Mouse (Mus musculus): ENCODE data around the gene Pik3ap1. TPM values are rescaled to one million over a fixed set of nuclear protein-coding genes. Genes with fewer than 3 reads are reported as not detected.

Gene Pik3ap1
- polyA plus RNA-seq, 1 experiment: 0.02 TPM

DNA sequence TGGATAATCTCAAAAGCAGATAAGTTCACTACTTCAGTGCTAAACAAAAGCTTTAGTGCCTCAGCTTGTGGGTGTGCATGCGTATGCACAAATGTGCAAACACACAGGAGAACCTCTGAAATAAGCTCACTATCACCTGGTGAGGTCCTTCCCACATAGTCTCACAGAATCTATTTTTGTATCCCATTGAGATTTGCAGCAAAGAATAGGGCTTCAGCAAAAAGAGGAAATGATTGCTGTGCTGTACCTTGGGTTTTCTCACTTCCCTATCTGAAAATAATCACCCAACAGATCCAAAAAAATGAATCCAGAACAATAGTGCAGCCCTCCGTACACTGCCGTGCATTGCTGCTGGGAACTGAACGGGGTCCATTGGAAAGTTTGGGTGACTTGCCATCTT, 12.6 kb downstream of the Pik3ap1 start:
- TF ChIP-seq GATA1 (IDR thresholded peaks at IDR 0.05; ENCODE audit: low read length): no peak

DNA sequence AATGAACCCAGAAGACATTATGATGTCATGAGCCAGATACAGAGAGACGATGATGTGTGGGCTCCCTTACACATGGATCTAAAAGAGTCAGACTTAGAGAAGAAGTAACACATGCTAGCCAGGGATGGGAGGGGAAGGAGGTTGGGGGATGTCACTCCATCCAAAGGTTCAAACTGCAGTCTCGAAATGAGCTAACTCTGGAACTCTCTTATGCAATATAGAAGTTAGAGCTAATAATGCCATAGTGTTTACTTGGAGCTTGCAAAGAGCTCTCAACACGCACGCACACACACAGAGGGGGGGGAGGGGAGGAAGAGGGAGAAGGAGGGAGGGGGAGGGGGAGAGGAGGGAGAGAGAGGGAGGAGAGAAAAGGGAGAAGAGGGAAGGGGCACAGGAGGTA, 13.5 kb downstream of the Pik3ap1 start:
- TF ChIP-seq GATA1 (IDR thresholded peaks at IDR 0.05; ENCODE audit: low read length): no peak

DNA sequence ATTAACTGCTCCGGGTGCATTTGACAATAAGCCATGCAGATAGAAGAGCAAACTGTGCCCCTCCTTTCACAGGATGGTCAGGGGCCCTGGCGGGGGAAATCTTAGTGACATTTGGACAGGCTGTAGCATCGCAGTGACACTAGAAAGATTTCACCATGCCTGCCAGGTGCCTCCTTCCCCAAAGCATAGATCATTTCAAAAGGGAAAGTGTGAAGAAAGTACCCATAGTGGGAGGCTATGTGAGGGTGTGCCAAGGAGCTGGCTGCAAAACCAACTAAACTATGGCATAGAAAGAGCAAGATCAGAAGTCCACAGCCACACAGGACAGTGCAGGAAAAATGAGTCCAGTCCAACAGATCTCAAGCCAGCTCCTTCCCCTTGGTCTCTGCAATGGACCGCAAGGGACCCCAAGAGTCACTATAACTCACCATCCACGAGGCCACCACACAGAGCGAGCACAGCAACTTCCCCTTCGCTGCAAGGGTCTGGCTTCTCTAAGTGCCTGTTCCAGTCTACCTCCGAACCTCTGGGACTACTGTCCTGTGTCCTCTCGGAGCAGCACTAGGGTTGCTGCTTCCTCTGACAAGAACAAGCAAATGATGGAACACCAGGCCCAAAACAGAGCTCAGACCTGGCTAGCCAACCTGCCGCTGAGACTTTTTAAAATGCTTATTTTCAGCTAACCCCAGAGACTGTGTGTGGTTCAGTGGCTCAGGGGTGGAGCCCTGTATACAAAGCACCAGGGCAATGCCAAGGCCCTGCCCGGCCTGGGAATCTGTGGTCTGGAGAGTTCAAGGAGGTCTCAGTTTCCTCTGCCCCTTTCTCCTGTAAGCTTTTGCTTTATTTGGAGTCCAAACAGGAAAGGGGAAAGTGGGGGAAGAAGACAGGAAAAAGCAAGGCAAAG, 15.1 kb downstream of the Pik3ap1 start:
- TF ChIP-seq GATA1 (IDR thresholded peaks at IDR 0.05; ENCODE audit: low read length): no peak

DNA sequence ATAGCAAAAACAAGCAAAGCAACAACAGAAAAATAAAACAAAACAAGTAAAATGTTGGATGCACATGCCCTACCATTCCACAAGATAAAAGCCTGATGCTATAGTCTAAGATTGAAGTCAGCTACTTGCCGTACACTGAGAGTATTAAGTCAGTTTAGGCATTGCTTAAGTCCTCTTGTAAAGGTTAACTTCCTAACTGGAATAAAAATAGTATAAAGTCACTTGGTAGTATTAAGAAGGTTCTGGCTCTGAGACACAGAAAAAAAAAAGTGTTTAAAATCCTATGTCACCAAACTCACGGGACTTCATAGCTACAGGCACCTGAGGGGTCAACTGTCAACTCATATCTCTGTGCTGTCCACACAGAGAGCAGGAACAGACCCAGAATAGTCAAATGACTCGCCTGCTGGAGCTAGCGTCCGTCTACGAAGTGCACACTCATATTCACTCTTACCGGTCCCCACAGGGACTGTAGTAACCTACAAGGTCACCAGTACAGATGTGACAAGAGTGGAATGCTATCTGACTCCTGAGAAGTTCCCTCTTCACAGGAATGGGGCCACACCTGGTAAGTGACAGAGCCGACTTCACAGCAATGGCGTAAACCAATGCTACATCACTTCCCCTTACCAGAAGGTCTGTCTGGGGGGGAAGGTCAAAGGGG, 17.9 kb downstream of the Pik3ap1 start:
- no peak for TF ChIP-seq GATA1 (IDR thresholded peaks at IDR 0.05; ENCODE audit: low read length)

- TF ChIP-seq GATA1 (IDR thresholded peaks at IDR 0.05; ENCODE audit: low read length): no peak
These were observed 18.6 kb downstream of the Pik3ap1 start for GRCm38 (mm10) chr19:41366192-41366853.

GRCm38 (mm10) chr19:41365570-41365969, 19.3 kb downstream of the Pik3ap1 start:
- TF ChIP-seq GATA1 (IDR thresholded peaks at IDR 0.05; ENCODE audit: low read length): no peak

DNA sequence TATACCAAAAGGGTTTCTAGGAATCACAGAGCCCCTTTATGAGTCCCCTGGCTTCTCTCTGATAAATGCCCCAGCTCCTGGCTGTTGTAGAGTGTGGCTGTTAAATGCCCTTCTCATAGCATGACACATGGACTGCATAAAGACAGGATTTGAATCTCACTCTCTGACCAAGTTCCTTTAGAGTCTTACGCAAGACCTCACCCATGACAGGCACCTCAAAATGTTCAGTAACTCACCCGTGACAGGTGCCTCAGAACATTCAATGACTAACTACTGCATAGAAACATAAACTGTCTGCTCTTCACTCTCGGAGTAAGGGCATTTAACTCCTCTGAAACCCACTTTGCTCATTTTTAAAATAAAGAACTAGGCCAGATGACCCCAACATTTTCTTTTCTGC, 20.4 kb downstream of the Pik3ap1 start:
- TF ChIP-seq GATA1 (IDR thresholded peaks at IDR 0.05; ENCODE audit: low read length): no peak

DNA sequence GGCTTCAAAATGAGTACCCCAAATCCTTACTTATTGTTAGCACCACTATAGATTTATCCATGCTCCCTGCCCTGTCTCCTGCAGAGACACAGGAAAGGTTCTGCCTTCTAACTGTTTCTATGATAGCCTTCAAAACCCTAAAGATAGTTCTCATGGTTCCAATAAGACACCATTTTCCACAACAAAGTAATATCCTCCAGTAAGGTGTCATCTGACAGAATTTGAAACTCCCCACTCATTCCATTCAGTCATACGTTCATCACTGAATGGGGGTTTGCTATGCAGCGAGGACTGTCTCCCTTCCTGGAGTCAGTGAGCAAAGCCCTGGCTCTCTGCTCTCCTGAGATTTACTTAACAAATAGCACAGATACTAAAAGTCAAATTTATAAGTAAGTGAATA, 21.9 kb downstream of the Pik3ap1 start:
- no peak for TF ChIP-seq GATA1 (IDR thresholded peaks at IDR 0.05; ENCODE audit: low read length)

DNA sequence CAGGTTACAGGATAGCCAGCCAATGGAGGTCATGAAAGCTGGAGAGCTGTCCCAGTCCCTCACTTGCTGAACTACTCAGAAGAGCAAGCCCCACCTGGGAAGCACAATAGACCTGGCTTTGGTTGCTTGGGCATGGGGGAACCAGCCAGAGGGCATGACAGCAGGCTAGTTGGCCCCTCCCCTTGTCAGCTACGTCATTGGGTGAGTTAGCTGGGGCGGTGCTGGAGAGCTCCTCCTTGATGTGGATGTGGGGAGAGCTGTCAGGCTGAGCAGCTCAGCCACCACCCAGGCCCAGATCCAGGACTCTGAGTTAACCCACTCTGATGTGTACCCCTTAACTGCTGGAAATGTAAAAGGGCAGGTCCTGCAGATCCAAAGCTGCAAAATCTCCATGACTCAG, 24.4 kb downstream of the Pik3ap1 start:
- TF ChIP-seq GATA1 (IDR thresholded peaks at IDR 0.05; ENCODE audit: low read length): no peak

GRCm38 (mm10) chr19:41354287-41354951, 30.5 kb downstream of the Pik3ap1 start:
- no peak for TF ChIP-seq GATA1 (IDR thresholded peaks at IDR 0.05; ENCODE audit: low read length)

GRCm38 (mm10) chr19:41349624-41350023, 35.3 kb downstream of the Pik3ap1 start:
- no peak for TF ChIP-seq GATA1 (IDR thresholded peaks at IDR 0.05; ENCODE audit: low read length)

- TF ChIP-seq GATA1 (IDR thresholded peaks at IDR 0.05; ENCODE audit: low read length): no peak
These were observed 36.7 kb downstream of the Pik3ap1 start for GRCm38 (mm10) chr19:41348161-41348560.

DNA sequence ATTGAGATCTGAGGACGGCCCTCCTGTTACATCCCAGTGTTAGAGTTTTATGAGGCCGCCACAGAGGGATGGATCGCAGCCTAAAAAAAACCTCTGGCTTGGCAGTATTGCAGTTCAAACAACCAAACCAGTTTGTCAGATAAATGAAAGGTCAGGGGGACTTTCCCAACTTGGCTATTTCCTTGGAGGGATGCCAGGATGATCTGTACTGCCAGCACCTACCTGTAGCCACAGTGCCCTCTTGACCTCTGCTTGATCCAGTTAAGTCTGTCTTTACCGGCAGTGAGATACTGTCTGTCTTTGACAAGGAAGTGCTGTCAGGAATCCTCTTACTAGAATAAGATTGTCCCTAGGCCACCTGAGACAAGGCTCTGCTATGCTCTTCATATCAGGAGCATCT, 37.6 kb downstream of the Pik3ap1 start:
- no peak for TF ChIP-seq GATA1 (IDR thresholded peaks at IDR 0.05; ENCODE audit: low read length)

DNA sequence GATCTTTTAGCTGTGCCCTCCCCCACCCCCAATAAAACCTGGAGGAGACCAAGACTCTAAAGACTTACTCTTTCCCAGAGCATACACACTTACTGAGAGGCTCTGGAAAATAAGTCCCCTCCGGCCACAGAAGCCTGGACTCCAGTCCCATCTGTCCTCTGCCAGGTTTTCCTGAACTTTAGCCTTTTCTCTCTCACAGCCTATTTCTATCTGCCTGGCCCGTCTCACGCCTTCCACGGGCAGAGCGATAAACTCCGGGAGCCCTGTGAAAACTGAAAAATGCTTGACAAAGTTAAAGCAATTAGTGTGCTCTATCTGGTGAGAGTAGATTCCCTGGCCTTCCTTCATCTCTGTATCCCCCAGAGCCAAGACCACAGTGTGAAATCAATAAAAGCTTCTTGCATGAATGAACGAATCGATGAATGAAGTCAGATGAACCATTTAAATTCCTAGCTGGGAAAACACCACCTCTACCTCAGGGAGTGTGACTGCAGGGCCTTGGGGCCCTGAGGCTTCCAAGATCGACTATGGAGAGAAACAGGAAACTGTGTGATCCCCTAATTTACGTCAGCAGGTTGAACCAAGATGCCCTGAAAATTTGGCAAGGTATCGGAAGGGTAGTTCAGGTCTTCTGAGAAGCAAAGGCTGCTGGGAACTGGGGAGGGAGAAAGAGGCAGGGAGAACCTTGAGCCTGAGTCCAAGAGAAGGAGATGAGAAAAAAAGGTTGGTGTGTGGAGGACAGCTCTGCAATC, 38.6 kb downstream of the Pik3ap1 start:
- TF ChIP-seq GATA1 (IDR thresholded peaks at IDR 0.05; ENCODE audit: low read length): no peak

Measured in G1E-ER4 (cell line).